ENCODE assay signal across 8 mouse cellular contexts in genomic region chr16:96996854-96997253, GRCm38 (mm10).
DNase-seq lines count a peak whose midpoint lies in the region; ATAC-seq lines count a peak whose summit lies in the region.

No protein-coding gene starts in this region.

- DNase-seq in heart, adult 11 months: peak; percentile 86
- DNase-seq in adrenal gland, postnatal 14 days: peak; percentile 73
- DNase-seq in frontal cortex, postnatal 14 days (ENCODE audit: low spot score in 2 of 2): peak; percentile 36 to 52
- peak; percentile 83 to 90 for DNase-seq in kidney, postnatal 36 days
- peak; percentile 74 for DNase-seq in midbrain, embryonic 14.5 days
- no peak for DNase-seq in natural killer cell, adult 2 months (ENCODE audit: low spot score in 2 of 2)

- no peak overlapping the region for H3K27ac ChIP-seq in heart, embryonic 11.5 days (ENCODE audit: low read depth, low read length)
- no peak overlapping the region for H3K27ac ChIP-seq in midbrain, embryonic 14.5 days (replicated peaks; ENCODE audit: low read depth, low read length)

- H3K27me3 ChIP-seq in heart, embryonic 11.5 days (ENCODE audit: control insufficient read depth, insufficient read depth, low read length): no peaks in the 10 kb centered on the region
- no peaks in the 10 kb centered on the region for H3K27me3 ChIP-seq in midbrain, embryonic 14.5 days (ENCODE audit: control insufficient read depth, insufficient read depth, low read length)

- H3K4me2 ChIP-seq in heart, embryonic 11.5 days: no peak overlapping the region
- H3K4me2 ChIP-seq in midbrain, embryonic 14.5 days (ENCODE audit: low read length): no peak overlapping the region

- no peak overlapping the region for H3K4me3 ChIP-seq in heart, embryonic 11.5 days (ENCODE audit: low read depth, low read length)
- no peak overlapping the region for H3K4me3 ChIP-seq in midbrain, embryonic 14.5 days (replicated peaks; ENCODE audit: low read depth, low read length)

- ATAC-seq in heart, embryonic 11.5 days (replicated peaks; ENCODE audit: insufficient number of reproducible peaks, low FRiP score, low TSS enrichment): no peak
- no peak for ATAC-seq in midbrain, embryonic 14.5 days (ENCODE audit: low FRiP score, low TSS enrichment)
- ATAC-seq in erythroblast, adult 5-6 weeks (replicated peaks; ENCODE audit: low FRiP score, poor library complexity, severe bottlenecking): no peak

- no peaks in the 10 kb centered on the region for H3K36me3 ChIP-seq in heart, embryonic 11.5 days (ENCODE audit: control insufficient read depth, insufficient read depth, low read length)
- no peaks in the 10 kb centered on the region for H3K36me3 ChIP-seq in midbrain, embryonic 14.5 days (ENCODE audit: control insufficient read depth, insufficient read depth, low read length)

- no peaks in the 10 kb centered on the region for H3K4me1 ChIP-seq in heart, embryonic 11.5 days (ENCODE audit: control insufficient read depth, insufficient read depth, low read length)
- peaks cover 16% of the 10 kb centered on the region for H3K4me1 ChIP-seq in midbrain, embryonic 14.5 days (ENCODE audit: control insufficient read depth, insufficient read depth, low read length)

- no peaks in the 10 kb centered on the region for H3K9me3 ChIP-seq in heart, embryonic 11.5 days (replicated peaks; ENCODE audit: control insufficient read depth, low read length)
- H3K9me3 ChIP-seq in midbrain, embryonic 14.5 days (ENCODE audit: control insufficient read depth, low read length): no peaks in the 10 kb centered on the region

- no peak overlapping the region for H3K9ac ChIP-seq in heart, embryonic 11.5 days (ENCODE audit: low read depth, low read length)
- no peak overlapping the region for H3K9ac ChIP-seq in midbrain, embryonic 14.5 days (replicated peaks; ENCODE audit: low read length)

- 78% methylated on average over 3 of the region's 3 CpGs for WGBS in heart, embryonic 11.5 days (ENCODE audit: insufficient replicate concordance)
- 45% methylated on average over 3 of the region's 3 CpGs for WGBS in midbrain, embryonic 14.5 days

Comparison
In these comparisons a context has a peak if more than half of its experiments do, and no peak if none do; other contexts are left out.
1. DNase-seq: peak in heart, adult 11 months (single experiment), adrenal gland, postnatal 14 days (single experiment), frontal cortex, postnatal 14 days (2 of 2), kidney, postnatal 36 days (2 of 2) and midbrain, embryonic 14.5 days (single experiment); none in natural killer cell, adult 2 months (0 of 2).